Mouse (Mus musculus) midbrain, embryonic 12.5 days (tissue): ENCODE results near the gene Ranbp17. TPM values are rescaled to one million over a fixed set of nuclear protein-coding genes. Genes with fewer than 3 reads are reported as not detected.

ENCODE experiments used
- ATAC-seq: fragments of 200-750 bp; cut with Nextera tagmentation; 2 replicates; pipeline ENCODE4 v1.8.0; 2017; ENCODE audit warnings: low read depth, moderate TSS enrichment, moderate library complexity; ENCODE audit not compliant: low FRiP score
- H3K27ac ChIP-seq: fragments of 300-500 bp; sonication (generic); replicated peaks from 2 replicates; pipeline ENCODE4 v1.5.1; 2016; ENCODE audit warnings: mild to moderate bottlenecking
- H3K27me3 ChIP-seq: fragments of 300-500 bp; sonication (generic); 2 replicates; pipeline ENCODE4 v1.6.1; 2016; ENCODE audit warnings: mild to moderate bottlenecking
- H3K36me3 ChIP-seq: fragments of 300-500 bp; sonication (generic); 2 replicates; pipeline ENCODE4 v1.6.1; 2016
- H3K4me1 ChIP-seq: fragments of 300-500 bp; sonication (generic); 2 replicates; pipeline ENCODE4 v1.6.1; 2016
- H3K4me2 ChIP-seq: fragments of 300-500 bp; sonication (generic); replicated peaks from 2 replicates; pipeline ENCODE4 v1.6.1; 2016; ENCODE audit warnings: mild to moderate bottlenecking, moderate library complexity
- H3K4me3 ChIP-seq: fragments of 300-500 bp; sonication (generic); 2 replicates; pipeline ENCODE4 v1.5.1; 2016; ENCODE audit warnings: mild to moderate bottlenecking
- H3K9ac ChIP-seq: fragments of 300-500 bp; sonication (generic); replicated peaks from 2 replicates; pipeline ENCODE4 v1.6.1; 2016; ENCODE audit warnings: mild to moderate bottlenecking, moderate library complexity
- H3K9me3 ChIP-seq: fragments of 300-500 bp; sonication (generic); 2 replicates; pipeline ENCODE4 v1.6.1; 2016; ENCODE audit warnings: mild to moderate bottlenecking
- WGBS: fragments of 180-500 bp; shearing (Covaris S2); methylation state at CpG from one replicate; pipeline ENCODE4 v1.1.7; 2016; 5-methylcytosine and 5-hydroxymethylcytosine counted together
- polyA plus RNA-seq: library from polyadenylated mRNA; unstranded; fragments of >200 nt; fragmentation: Nextera tagmentation; extraction: Ambion mirVana; gene quantifications from 2 replicates; pipeline ENCODE4 v1.2.1, GENCODE M21; 2016

Ranbp17 gene
- polyA plus RNA-seq, 1 experiment from 2014 or later, result 11.0 TPM

DNA sequence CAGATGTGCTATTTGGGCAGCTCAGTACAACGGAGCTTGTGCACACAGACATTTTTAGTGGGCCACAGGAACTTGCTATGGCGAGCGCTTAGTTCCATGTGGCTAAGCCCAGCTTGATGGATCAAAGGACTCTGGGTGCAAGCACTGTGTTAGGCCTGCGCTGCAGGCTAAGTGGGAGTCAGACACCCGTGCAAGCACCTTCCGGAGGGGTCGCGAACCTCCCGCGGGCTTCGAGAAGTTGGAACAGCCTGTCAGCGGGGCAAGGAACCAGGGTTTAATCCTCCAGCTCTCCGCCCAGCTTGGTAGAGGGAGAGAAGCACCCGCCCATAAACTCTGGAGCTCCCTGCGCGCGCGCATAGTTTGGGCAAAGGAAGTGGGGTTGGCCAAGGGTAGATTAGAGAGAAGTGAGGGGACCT is 332.8 kb downstream of the Ranbp17 start:
- H3K27me3 ChIP-seq, result peaks cover 55% of the 10 kb centered on the region
- no peaks in the 10 kb centered on the region for H3K9me3 ChIP-seq
- H3K36me3 ChIP-seq, result no peaks in the 10 kb centered on the region
- H3K27ac ChIP-seq, result no peak overlapping the region
- peak overlapping the region; percentile 50 for H3K4me2 ChIP-seq
- WGBS, result 1% methylated on average over 18 of the region's 18 CpGs
- ATAC-seq, result no peak; the same call in 1 of the 2 replicates
- H3K4me1 ChIP-seq, result peaks cover 19% of the 10 kb centered on the region
- H3K9ac ChIP-seq, result no peak overlapping the region; the same call in 1 of the 2 replicates
- H3K4me3 ChIP-seq, result peak overlapping the region; percentile 19; the same call in 1 of the 2 replicates

- Histone ChIP-seq H3K36me3 (no peaks in the 10 kb centered on the region), H3K9ac (no peak overlapping the region), H3K4me2 (no peak overlapping the region), H3K27me3 (peaks cover 53% of the 10 kb centered on the region), H3K4me3 (no peak overlapping the region), H3K27ac (no peak overlapping the region), H3K9me3 (no peaks in the 10 kb centered on the region), H3K4me1 (peaks cover 19% of the 10 kb centered on the region)
- no peak for ATAC-seq
- WGBS, result 20% methylated on average over 1 of the region's 1 CpGs
Measured at GRCm38 (mm10) chr11:33179802-33180201, 333.7 kb downstream of the Ranbp17 start.

DNA sequence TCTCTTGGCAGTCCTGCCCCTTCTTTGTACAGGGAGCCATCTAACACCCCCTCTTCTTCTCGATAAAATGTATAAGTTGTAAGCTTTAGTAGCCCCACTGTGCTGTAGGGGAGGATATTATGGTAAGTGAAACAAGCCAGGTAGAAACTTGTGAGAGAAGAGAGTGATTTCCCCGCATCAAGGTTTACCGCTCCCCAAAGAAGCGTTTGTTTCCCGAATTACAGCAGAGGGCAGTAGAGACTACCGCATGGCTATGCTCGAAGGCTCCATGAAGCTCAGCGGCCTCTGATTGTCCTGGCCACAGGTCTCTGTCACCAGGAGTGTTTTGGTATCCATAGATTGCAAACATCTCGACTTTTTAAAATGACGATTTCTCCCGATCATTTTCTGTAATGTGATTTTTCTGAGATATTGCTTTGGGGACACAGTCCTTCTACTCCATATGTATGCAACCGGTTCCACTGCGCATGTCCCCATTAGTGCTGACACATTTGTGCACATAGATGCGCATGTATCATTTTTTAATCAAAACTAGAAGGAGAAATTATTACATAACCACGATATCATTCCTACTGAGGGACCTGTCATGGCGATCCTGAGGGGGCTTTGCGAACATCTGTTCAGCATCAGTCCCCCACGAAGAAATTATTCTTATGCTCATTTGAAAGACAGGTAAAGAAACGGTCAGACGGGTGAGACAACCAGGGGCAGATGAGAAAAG is 336.9 kb downstream of the Ranbp17 start:
- H3K9me3 ChIP-seq, result no peaks in the 10 kb centered on the region
- H3K4me2 ChIP-seq, result no peak overlapping the region
- H3K27ac ChIP-seq, result no peak overlapping the region
- ATAC-seq, result peak; percentile 58; the same call in 1 of the 2 replicates
- H3K4me3 ChIP-seq, result no peak overlapping the region
- H3K36me3 ChIP-seq, result no peaks in the 10 kb centered on the region
- 32% methylated on average over 20 of the region's 20 CpGs for WGBS
- H3K27me3 ChIP-seq, result peaks cover 42% of the 10 kb centered on the region
- no peak overlapping the region for H3K9ac ChIP-seq
- H3K4me1 ChIP-seq, result peaks cover 19% of the 10 kb centered on the region

GRCm38 (mm10) chr11:33175768-33176167 is 337.8 kb downstream of the Ranbp17 start:
- H3K27ac ChIP-seq, result no peak overlapping the region
- no peaks in the 10 kb centered on the region for H3K36me3 ChIP-seq
- peaks cover 13% of the 10 kb centered on the region for H3K4me1 ChIP-seq
- no peak overlapping the region for H3K4me2 ChIP-seq
- H3K4me3 ChIP-seq, result no peak overlapping the region
- ATAC-seq, result no peak
- no peaks in the 10 kb centered on the region for H3K9me3 ChIP-seq
- H3K27me3 ChIP-seq, result peaks cover 32% of the 10 kb centered on the region
- H3K9ac ChIP-seq, result no peak overlapping the region
- 78% methylated on average over 2 of the region's 3 CpGs for WGBS

DNA sequence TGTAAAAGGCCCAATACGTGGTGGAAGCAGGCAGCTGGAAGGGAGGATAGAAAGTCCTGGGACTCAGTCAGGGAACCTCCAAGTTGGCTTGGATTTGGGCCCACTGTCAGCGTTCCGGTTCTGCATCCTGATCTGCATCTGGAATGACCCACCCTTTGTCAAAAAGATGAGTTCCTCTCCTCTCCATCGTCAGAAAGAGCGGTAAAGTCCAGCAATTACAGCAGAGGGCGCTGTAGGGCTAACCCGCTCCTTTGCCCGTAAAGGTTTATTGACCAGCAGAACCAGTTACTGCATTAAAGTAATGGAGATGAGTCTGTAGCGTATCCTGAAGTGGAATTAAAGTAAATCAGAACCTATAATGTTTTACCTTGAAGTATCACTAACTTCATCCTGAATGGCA is 343.1 kb downstream of the Ranbp17 start:
- Histone ChIP-seq H3K27me3 (no peaks in the 10 kb centered on the region; the same call in 1 of the 2 replicates), H3K9me3 (no peaks in the 10 kb centered on the region), H3K4me1 (no peaks in the 10 kb centered on the region), H3K36me3 (no peaks in the 10 kb centered on the region), H3K4me3 (no peak overlapping the region), H3K9ac (no peak overlapping the region), H3K27ac (no peak overlapping the region), H3K4me2 (no peak overlapping the region)
- WGBS, result 15% methylated on average over 9 of the region's 9 CpGs
- ATAC-seq, result no peak

DNA sequence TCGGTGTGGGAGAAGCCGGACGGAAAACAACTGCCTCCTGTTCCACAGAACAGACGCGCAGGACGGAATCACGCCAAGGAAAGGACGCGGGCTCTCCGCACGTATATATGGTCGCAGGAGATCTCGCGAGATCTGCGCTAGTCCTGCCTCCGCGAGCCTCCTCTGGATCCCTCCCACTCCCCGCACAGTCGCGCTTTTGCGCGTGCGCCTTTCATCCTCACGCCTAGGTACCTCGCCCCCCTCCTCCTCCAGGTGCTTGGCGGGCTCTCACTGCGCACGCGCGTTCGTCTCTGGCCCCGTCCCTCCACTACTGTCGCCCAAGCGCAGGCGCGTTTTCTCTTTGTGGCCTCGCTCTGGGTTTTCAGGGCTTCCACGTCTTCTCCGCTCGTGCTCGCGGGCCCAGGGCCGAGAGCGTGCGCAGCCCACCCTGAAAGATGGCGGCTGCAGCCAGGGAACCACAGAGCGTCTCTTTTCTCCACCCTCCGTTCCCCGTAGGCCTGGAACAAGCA is 350.5 kb downstream of the Ranbp17 start, which contains the start of gene Npm1:
TSS of gene Npm1 (minus strand) at position 209 of the 509 bp plus-strand sequence.
- WGBS, result 4% methylated on average over 49 of the region's 49 CpGs
- H3K27ac ChIP-seq, result peak within 1 kb of the TSS; percentile 94
- H3K4me3 ChIP-seq, result peak within 1 kb of the TSS; percentile 88
- no peaks in the 10 kb centered on the region for H3K9me3 ChIP-seq
- peak within 1 kb of the TSS; percentile 84 for H3K9ac ChIP-seq
- peak; percentile 93 for ATAC-seq
- peak within 1 kb of the TSS; percentile 93 for H3K4me2 ChIP-seq
- peaks cover 11% of the 10 kb centered on the region; the same call in 1 of the 2 replicates for H3K4me1 ChIP-seq
- no peaks in the 10 kb centered on the region; the same call in 1 of the 2 replicates for H3K27me3 ChIP-seq
- peaks cover 27% of the 10 kb centered on the region for H3K36me3 ChIP-seq

GRCm38 (mm10) chr11:33162211-33162997 is 351.1 kb downstream of the Ranbp17 start:
- Histone ChIP-seq H3K27ac (peak overlapping the region; percentile 84), H3K4me3 (peak overlapping the region; percentile 88), H3K9me3 (no peaks in the 10 kb centered on the region), H3K4me1 (peaks cover 11% of the 10 kb centered on the region; the same call in 1 of the 2 replicates), H3K36me3 (peaks cover 31% of the 10 kb centered on the region), H3K4me2 (peak overlapping the region; percentile 93), H3K9ac (peak overlapping the region; percentile 84), H3K27me3 (no peaks in the 10 kb centered on the region; the same call in 1 of the 2 replicates)
- peak; percentile 74 for ATAC-seq
- WGBS, result 2% methylated on average over 51 of the region's 53 CpGs

Other genes with a start within 250 kb of the Ranbp17 start
- 0.46 TPM in 1 of 2 replicates, not detected in the other for gene Gm12117, start 237.0 kb downstream of the Ranbp17 start, polyA plus RNA-seq
- 4.6 and 7.1 TPM in 2 replicates for gene Gabrp, start 65.2 kb upstream of the Ranbp17 start, polyA plus RNA-seq
- 0.08 TPM in 1 of 2 replicates, not detected in the other for gene D130052B06Rik, start 85.6 kb upstream of the Ranbp17 start, polyA plus RNA-seq